Mouse (Mus musculus) ES-E14 (cell line): Measurements from ENCODE around the gene 1700020D05Rik.

Source experiments
- CHD2 ChIP-seq: IDR thresholded peaks from 2 replicates; pipeline ENCODE4 v1.6.1; 2014; ENCODE audit warnings: mild to moderate bottlenecking, low read depth, low read length, inconsistent platforms
- HCFC1 ChIP-seq: IDR thresholded peaks from 2 replicates; pipeline ENCODE4 v1.6.1; 2012; ENCODE audit warnings: low read length, inconsistent platforms, borderline replicate concordance; ENCODE audit not compliant: insufficient read depth
- MAFK ChIP-seq: IDR thresholded peaks from 2 replicates; pipeline ENCODE4 v1.6.1; 2014; ENCODE audit warnings: mild to moderate bottlenecking, low read depth, low read length, inconsistent platforms; ENCODE audit not compliant: insufficient read depth
- ZNF384 ChIP-seq: IDR thresholded peaks from 2 replicates; pipeline ENCODE4 v1.6.1; 2012; ENCODE audit warnings: low read depth, low read length, inconsistent platforms

DNA sequence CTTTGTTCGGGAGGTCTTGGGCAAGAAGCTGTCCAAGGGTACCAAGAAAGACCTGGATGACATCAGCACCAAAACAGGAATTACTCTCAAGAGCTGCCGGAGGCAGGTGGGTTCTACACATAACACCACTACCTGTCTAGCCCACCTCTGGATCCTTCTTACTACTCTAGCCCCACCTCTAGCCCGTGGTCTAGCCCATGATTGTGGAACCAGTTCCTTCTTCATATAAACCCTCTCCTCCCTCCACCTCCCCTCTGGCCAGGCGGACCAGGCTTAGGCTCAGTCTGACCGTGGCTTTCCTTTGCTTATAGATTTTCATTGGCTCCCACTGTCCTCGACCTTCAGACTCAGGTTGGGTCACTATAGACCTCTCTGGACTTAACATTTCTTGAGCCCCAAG, 42.2 kb downstream of the 1700020D05Rik start:
- no peak for TF ChIP-seq HCFC1
- no peak for TF ChIP-seq MAFK
- TF ChIP-seq ZNF384, result no peak
- TF ChIP-seq CHD2, result no peak
